Mouse (Mus musculus) hindbrain, postnatal 0 days (tissue): ENCODE measurements at regions not wholly inside any gene's neighbourhood (a gene's known extent, or its start where the extent isn't known, plus 50 kb on each side); places are given as distances from the start of the nearest gene placed in this dataset.

Experiments used
- ATAC-seq: fragments of 200-750 bp; cut with Nextera tagmentation; 2 replicates; pipeline ENCODE4 v1.8.0; 2017; ENCODE audit warnings: mild to moderate bottlenecking, moderate TSS enrichment, moderate library complexity
- DNase-seq: peaks from one replicate; pipeline ENCODE4 v3.0.0-alpha.2; 2015; ENCODE audit warnings: low spot score
- H3K27ac ChIP-seq: fragments of 300-500 bp; sonication (generic); 2 replicates; pipeline ENCODE4 v1.5.1; 2014; ENCODE audit warnings: mild to moderate bottlenecking
- H3K27me3 ChIP-seq: fragments of 300-500 bp; sonication (generic); 2 replicates; pipeline ENCODE4 v1.6.1; 2014; ENCODE audit warnings: low read length, mixed read lengths; ENCODE audit not compliant: insufficient read depth
- H3K36me3 ChIP-seq: fragments of 300-500 bp; sonication (generic); 2 replicates; pipeline ENCODE4 v1.6.1; 2014; ENCODE audit warnings: low read length, mixed read lengths; ENCODE audit not compliant: insufficient read depth
- H3K4me1 ChIP-seq: fragments of 300-500 bp; sonication (generic); 2 replicates; pipeline ENCODE4 v1.6.1; 2014; ENCODE audit warnings: antibody characterized with exemption, low read length, mixed read lengths; ENCODE audit not compliant: insufficient read depth
- H3K4me2 ChIP-seq: fragments of 300-500 bp; sonication (generic); 2 replicates; pipeline ENCODE4 v1.6.1; 2014; ENCODE audit warnings: low read depth, mild to moderate bottlenecking, low read length, moderate library complexity, mixed read lengths
- H3K4me3 ChIP-seq: fragments of 300-500 bp; sonication (generic); 2 replicates; pipeline ENCODE4 v1.5.1; 2014; ENCODE audit warnings: low read length
- H3K9ac ChIP-seq: fragments of 300-500 bp; sonication (generic); replicated peaks from 2 replicates; pipeline ENCODE4 v1.6.1; 2014; ENCODE audit warnings: mild to moderate bottlenecking, low read length, moderate library complexity, mixed read lengths
- H3K9me3 ChIP-seq: fragments of 300-500 bp; sonication (generic); 2 replicates; pipeline ENCODE4 v1.6.1; 2016; ENCODE audit warnings: low read length, mixed read lengths
- CTCF ChIP-seq: IDR thresholded peaks from 2 replicates; pipeline ENCODE4 v1.5.1; 2016; ENCODE audit warnings: antibody characterized with exemption, control low read depth, low read depth
- whole genome bisulfite sequencing: fragments of 180-500 bp; shearing (Covaris S2); extraction: QIAGEN DNeasy Blood & Tissue Kit; methylation state at CpG from one replicate; pipeline ENCODE4 v1.1.7; 2014; 5-methylcytosine and 5-hydroxymethylcytosine counted together

DNA sequence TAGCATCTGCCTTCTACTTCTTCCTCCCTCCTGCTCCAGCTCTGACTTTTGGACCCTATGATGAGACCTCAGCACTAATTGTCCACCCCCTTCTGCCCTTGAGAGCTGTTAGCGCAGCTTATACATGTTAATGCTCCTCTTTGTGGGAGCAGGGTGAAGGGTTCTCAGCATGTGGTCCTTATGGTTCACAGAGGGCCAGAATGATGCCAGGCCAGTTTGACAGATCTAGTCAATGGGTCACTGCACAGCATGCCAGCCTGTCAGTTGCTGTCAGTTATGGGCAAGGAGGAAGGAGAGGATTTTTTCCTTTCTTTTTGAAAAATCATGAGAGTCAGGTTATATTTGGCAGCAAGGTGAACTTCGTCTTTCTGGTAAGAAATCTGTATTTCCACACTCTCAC is 68.4 kb downstream of the 4931417E11Rik start:
- Histone ChIP-seq H3K4me2 (no peak overlapping the region), H3K27me3 (no peaks in the 10 kb centered on the region), H3K36me3 (no peaks in the 10 kb centered on the region), H3K4me1 (no peaks in the 10 kb centered on the region), H3K4me3 (no peak overlapping the region), H3K9me3 (no peaks in the 10 kb centered on the region), H3K9ac (no peak overlapping the region), H3K27ac (no peak overlapping the region)
- WGBS = 71% methylated on average over 2 of the region's 2 CpGs
- TF ChIP-seq CTCF = no peak
- no peak for DNase-seq
- no peak for ATAC-seq

DNA sequence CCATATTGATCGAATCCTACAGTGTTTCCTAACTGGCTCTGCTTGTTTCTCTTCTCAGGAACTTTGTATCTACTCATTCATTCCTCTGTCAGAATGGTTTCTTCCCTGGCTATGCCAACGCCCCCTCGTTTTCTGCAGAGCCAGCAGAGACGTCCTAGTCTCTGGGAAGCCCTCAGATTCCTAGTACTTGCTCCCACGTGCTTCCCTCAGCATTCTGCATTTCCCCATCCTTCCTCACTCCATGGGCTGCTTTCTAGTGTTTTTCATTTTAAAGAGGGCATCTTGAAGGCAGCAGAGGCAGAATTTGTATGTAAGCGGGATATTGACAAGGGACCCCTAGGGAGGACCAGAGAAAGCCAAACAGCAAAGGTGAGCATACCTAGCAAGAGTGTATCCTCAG is 80.2 kb downstream of the 4931417E11Rik start:
- H3K27ac ChIP-seq = no peak overlapping the region
- H3K4me3 ChIP-seq = no peak overlapping the region

DNA sequence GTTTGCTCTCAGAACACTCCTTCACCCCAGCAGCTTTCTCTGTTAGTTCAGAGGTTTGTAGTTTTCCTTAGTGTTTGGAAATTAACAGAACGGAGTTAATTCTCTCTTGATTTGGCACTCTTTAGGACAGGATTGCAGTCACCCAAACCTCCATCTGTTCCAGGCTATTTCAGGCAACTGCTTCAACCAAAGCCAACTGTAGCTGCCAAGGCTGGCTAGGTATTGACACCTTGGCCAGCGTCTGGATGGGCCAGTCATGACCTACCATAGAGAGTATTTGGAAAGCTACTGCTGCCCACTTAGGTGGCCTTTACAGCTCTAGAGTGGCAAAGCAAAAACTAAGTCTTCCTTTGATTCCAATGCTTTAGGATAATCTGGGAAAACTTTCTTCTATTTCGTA is 83.2 kb downstream of the 4931417E11Rik start:
- Histone ChIP-seq H3K9me3 (no peaks in the 10 kb centered on the region), H3K9ac (no peak overlapping the region), H3K27me3 (no peaks in the 10 kb centered on the region), H3K4me1 (no peaks in the 10 kb centered on the region), H3K4me3 (no peak overlapping the region), H3K36me3 (no peaks in the 10 kb centered on the region), H3K4me2 (no peak overlapping the region), H3K27ac (no peak overlapping the region)
- DNase-seq (no peak), ATAC-seq (no peak)
- no peak for TF ChIP-seq CTCF
- 84% methylated on average over 3 of the region's 3 CpGs for WGBS

More for the DNA sequence above, 80.2 kb downstream of the 4931417E11Rik start:
- no peak overlapping the region for H3K4me2 ChIP-seq
- DNase-seq = no peak
- no peak overlapping the region for H3K9ac ChIP-seq
- no peak for TF ChIP-seq CTCF
- no peaks in the 10 kb centered on the region for H3K36me3 ChIP-seq
- no peaks in the 10 kb centered on the region for H3K27me3 ChIP-seq
- no peak for ATAC-seq
- no peaks in the 10 kb centered on the region for H3K9me3 ChIP-seq
- no peaks in the 10 kb centered on the region for H3K4me1 ChIP-seq
- WGBS = 69% methylated on average over 6 of the region's 6 CpGs

DNA sequence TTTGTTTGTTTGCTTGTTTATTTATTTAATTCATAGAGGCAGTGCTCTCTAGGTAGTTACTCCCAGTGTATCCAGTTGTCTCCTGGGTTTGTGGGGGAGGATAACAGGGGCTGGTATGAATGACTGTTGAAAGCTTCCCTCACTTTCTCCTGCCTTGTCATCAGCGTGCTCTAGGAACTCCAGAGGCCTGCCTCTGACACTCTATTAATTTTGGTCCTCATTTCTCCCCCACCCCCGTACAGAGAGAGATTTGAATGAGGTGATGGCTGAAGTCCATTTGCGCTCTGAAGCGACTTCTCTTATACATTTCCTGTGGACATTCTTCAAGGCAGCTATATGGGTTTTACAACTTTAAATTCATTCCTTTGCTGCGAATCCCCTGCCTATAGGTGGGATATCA is 89.6 kb downstream of the 4931417E11Rik start:
- Histone ChIP-seq H3K27me3 (no peaks in the 10 kb centered on the region), H3K36me3 (no peaks in the 10 kb centered on the region), H3K4me2 (no peak overlapping the region), H3K27ac (no peak overlapping the region), H3K9ac (no peak overlapping the region), H3K4me3 (no peak overlapping the region), H3K4me1 (no peaks in the 10 kb centered on the region), H3K9me3 (no peaks in the 10 kb centered on the region)
- ATAC-seq (no peak), DNase-seq (no peak)
- TF ChIP-seq CTCF = no peak
- 91% methylated on average over 5 of the region's 5 CpGs for WGBS

DNA sequence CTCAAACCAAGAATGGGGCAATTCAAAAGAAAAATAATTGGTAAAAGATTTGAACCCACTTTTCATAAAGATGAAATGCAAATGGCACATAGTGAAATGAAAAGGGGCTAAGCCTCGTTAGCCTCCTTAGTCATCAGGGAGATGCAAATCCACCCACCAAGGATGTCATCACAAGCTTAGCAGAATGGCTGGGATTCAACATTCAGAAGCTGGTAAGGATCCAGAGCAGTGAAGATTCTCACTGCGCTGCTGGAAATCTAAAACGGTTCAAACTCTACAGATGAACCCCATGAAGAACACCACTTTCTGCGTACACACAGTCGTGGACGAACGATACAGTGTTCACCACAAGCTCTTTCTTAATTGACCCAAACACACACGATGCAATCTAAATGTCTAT is 91.6 kb downstream of the 4931417E11Rik start:
- 86% methylated on average over 8 of the region's 8 CpGs for WGBS
- H3K36me3 ChIP-seq = no peaks in the 10 kb centered on the region
- no peak overlapping the region for H3K4me2 ChIP-seq
- H3K27me3 ChIP-seq = no peaks in the 10 kb centered on the region
- no peaks in the 10 kb centered on the region for H3K9me3 ChIP-seq
- TF ChIP-seq CTCF = no peak
- ATAC-seq (no peak), DNase-seq (no peak)
- H3K9ac ChIP-seq = no peak overlapping the region
- no peaks in the 10 kb centered on the region for H3K4me1 ChIP-seq
- H3K27ac ChIP-seq = no peak overlapping the region
- no peak overlapping the region for H3K4me3 ChIP-seq

DNA sequence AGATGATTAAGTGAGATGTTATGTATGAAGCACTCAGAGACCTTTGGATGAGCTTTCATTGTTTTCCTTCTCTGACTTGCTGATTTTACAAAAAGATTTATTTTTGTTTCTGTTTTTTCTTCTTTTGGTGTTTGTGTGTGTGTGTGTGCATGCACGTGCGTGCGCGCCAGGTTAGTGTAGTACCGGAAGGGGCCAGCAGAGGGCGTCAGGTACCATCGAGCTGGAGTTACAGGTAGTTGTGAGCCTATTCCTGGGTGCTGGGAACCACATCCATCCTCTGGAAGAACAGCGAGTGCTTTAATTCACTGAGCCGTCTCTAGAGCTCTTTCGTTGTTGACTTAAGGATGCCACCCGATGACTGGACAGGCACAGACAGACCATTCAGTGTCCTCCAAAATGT is 93.2 kb downstream of the 4931417E11Rik start:
- H3K4me3 ChIP-seq = no peak overlapping the region
- no peaks in the 10 kb centered on the region for H3K36me3 ChIP-seq
- no peaks in the 10 kb centered on the region for H3K9me3 ChIP-seq
- ATAC-seq = no peak
- 99% methylated on average over 11 of the region's 11 CpGs for WGBS
- TF ChIP-seq CTCF = peak; percentile 27; the same call in 1 of the 2 replicates
- H3K9ac ChIP-seq = no peak overlapping the region
- H3K27ac ChIP-seq = no peak overlapping the region
- H3K4me1 ChIP-seq = no peaks in the 10 kb centered on the region
- no peak for DNase-seq
- H3K27me3 ChIP-seq = no peaks in the 10 kb centered on the region
- H3K4me2 ChIP-seq = no peak overlapping the region

DNA sequence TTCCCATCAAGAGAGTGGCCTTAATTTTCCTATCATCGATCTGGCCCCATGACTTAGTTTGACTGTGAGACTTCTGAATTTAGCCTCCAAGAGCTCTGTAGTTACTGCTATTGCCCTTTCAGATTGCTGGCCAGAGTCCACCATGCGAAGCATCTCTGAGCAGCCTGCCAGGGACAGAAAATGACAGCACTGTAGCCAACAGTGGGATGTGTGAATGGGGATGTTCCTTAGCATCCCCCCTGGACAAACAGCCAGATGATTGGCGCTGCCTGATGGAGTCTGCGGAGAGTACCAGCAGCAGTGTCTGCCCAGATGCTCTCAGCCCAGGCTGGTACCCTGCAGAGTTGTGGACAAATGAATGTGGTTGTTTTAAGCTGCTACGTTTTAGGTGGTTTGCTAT is 96.6 kb downstream of the 4931417E11Rik start:
- TF ChIP-seq CTCF = no peak
- Histone ChIP-seq H3K27ac (no peak overlapping the region), H3K4me3 (no peak overlapping the region), H3K4me2 (no peak overlapping the region), H3K9ac (no peak overlapping the region), H3K4me1 (no peaks in the 10 kb centered on the region), H3K27me3 (no peaks in the 10 kb centered on the region), H3K36me3 (no peaks in the 10 kb centered on the region), H3K9me3 (no peaks in the 10 kb centered on the region)
- ATAC-seq (no peak), DNase-seq (no peak)
- 46% methylated on average over 5 of the region's 5 CpGs for WGBS
